Mouse (Mus musculus) hindbrain, embryonic 11.5 days (tissue): ENCODE results near the gene Fam214a. TPM values are rescaled to one million over a fixed set of nuclear protein-coding genes. Genes with fewer than 3 reads are reported as not detected.
A peak's percentile ranks its signal among the peaks of the same experiment; 100 is the strongest.

Experiments used
- ATAC-seq: fragments of 200-750 bp; cut with Nextera tagmentation; 2 replicates; pipeline ENCODE4 v1.8.0; 2017; ENCODE audit warnings: mild to moderate bottlenecking, moderate TSS enrichment, moderate library complexity; ENCODE audit not compliant: low FRiP score
- DNase-seq: peaks from one replicate; pipeline ENCODE4 v3.0.0-alpha.2; 2015; ENCODE audit warnings: low spot score
- H3K27ac ChIP-seq: fragments of 300-500 bp; sonication (generic); 2 replicates; pipeline ENCODE4 v1.5.1; 2014; ENCODE audit warnings: mild to moderate bottlenecking, low read depth, low read length
- H3K27me3 ChIP-seq: fragments of 300-500 bp; sonication (generic); 2 replicates; pipeline ENCODE4 v1.6.1; 2014; ENCODE audit warnings: mild to moderate bottlenecking, low read length, moderate library complexity, mixed read lengths; ENCODE audit not compliant: control insufficient read depth, insufficient read depth
- H3K36me3 ChIP-seq: fragments of 300-500 bp; sonication (generic); 2 replicates; pipeline ENCODE4 v1.6.1; 2014; ENCODE audit warnings: mild to moderate bottlenecking, low read length, moderate library complexity, mixed read lengths; ENCODE audit not compliant: control insufficient read depth, insufficient read depth
- H3K4me1 ChIP-seq: fragments of 300-500 bp; sonication (generic); replicated peaks from 2 replicates; pipeline ENCODE4 v1.6.1; 2014; ENCODE audit warnings: low read length, mixed read lengths; ENCODE audit not compliant: control insufficient read depth, insufficient read depth
- H3K4me2 ChIP-seq: fragments of 300-500 bp; sonication (generic); replicated peaks from 2 replicates; pipeline ENCODE4 v1.6.1; 2014; ENCODE audit warnings: mild to moderate bottlenecking, low read depth, low read length
- H3K4me3 ChIP-seq: fragments of 300-500 bp; sonication (generic); 2 replicates; pipeline ENCODE4 v1.5.1; 2014; ENCODE audit warnings: low read depth, low read length
- H3K9ac ChIP-seq: fragments of 300-500 bp; sonication (generic); 2 replicates; pipeline ENCODE4 v1.6.1; 2014; ENCODE audit warnings: low read depth, low read length
- H3K9me3 ChIP-seq: fragments of 300-500 bp; sonication (generic); 2 replicates; pipeline ENCODE4 v1.6.1; 2016; ENCODE audit warnings: low read length; ENCODE audit not compliant: control insufficient read depth
- WGBS: fragments of 180-500 bp; shearing (Covaris S2); extraction: QIAGEN DNeasy Blood & Tissue Kit; methylation state at CpG from one replicate; pipeline ENCODE4 v1.1.7; 2014; 5-methylcytosine and 5-hydroxymethylcytosine counted together
- polyA plus RNA-seq: library from polyadenylated mRNA; unstranded; fragments of >200 nt; fragmentation: Nextera tagmentation; extraction: Ambion mirVana; gene quantifications from 2 replicates; pipeline ENCODE4 v1.2.1, GENCODE M21; 2014

The Fam214a gene
- polyA plus RNA-seq, 1 experiment from 2014 or later, result 17.9 TPM

DNA sequence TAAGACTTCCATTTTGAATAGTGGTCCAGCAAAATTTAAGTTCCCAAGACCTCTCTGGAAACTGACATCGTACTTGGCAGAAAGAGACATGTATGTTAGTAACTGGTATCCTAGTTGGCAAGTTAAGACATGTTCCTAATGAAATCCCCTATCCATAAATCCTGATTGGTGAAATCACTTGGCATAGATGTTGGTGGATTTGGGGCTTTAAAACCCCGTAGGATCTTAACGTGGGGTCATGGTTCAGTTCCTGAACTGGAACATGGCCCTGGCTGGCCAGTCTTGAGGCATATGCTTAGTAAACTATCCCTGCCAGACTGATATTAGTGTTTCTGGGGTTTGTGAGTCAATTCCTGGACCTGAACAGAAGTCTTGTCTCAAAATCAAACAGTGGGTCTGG, 14.9 kb upstream of the Fam214a start:
- no peaks in the 10 kb centered on the region for H3K27me3 ChIP-seq
- 94% methylated on average over 3 of the region's 3 CpGs for WGBS
- no peaks in the 10 kb centered on the region for H3K36me3 ChIP-seq
- no peak overlapping the region for H3K27ac ChIP-seq
- DNase-seq, result no peak
- ATAC-seq, result no peak
- H3K9ac ChIP-seq, result no peak overlapping the region
- H3K9me3 ChIP-seq, result no peaks in the 10 kb centered on the region
- H3K4me1 ChIP-seq, result no peaks in the 10 kb centered on the region
- no peak overlapping the region for H3K4me2 ChIP-seq
- no peak overlapping the region for H3K4me3 ChIP-seq

DNA sequence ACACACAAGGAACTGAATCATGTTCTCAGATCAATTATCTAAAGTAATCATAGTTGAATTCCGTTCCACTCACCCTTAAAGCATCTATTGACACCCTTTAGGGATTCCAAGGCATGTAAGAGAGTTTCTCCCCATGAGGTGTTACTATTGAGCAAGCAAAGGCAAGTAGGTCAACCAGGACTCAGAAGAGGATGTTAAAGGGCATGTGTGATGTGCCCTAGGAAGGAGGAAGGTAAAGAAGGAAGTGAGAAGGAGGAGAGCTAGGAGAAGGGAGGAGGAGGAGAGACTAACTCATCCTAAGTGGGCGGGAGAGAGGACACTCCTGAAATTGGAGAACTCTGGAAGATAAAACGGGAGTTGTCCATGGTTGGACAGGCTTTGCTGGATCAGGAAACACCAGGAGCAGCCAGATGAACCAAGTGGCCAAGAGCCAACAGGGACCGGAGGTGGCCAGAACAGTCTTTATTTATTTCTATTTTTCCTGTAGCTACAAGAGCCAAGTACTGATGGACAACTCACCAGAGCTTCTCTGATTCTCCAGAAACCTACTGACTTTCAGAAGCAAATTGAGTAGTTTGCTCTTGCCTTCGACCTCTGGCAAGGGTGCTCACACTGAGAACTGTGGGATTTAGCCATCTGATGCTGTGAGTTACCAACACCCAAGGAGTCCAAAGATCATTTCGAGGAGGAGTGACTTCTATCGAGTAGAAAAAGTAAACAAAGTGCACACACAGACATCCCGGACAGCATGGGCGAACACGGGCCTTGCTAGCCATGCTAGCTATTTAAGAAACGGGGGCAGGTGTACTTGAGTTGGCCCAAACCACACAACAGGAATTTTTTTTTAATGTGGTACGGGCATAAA, 13.8 kb upstream of the Fam214a start:
- Histone ChIP-seq H3K4me3 (no peak overlapping the region), H3K9ac (no peak overlapping the region), H3K9me3 (no peaks in the 10 kb centered on the region), H3K27ac (no peak overlapping the region), H3K27me3 (no peaks in the 10 kb centered on the region), H3K4me2 (no peak overlapping the region), H3K4me1 (no peaks in the 10 kb centered on the region), H3K36me3 (no peaks in the 10 kb centered on the region)
- 91% methylated on average over 12 of the region's 12 CpGs for WGBS
- DNase-seq, result no peak
- no peak for ATAC-seq

DNA sequence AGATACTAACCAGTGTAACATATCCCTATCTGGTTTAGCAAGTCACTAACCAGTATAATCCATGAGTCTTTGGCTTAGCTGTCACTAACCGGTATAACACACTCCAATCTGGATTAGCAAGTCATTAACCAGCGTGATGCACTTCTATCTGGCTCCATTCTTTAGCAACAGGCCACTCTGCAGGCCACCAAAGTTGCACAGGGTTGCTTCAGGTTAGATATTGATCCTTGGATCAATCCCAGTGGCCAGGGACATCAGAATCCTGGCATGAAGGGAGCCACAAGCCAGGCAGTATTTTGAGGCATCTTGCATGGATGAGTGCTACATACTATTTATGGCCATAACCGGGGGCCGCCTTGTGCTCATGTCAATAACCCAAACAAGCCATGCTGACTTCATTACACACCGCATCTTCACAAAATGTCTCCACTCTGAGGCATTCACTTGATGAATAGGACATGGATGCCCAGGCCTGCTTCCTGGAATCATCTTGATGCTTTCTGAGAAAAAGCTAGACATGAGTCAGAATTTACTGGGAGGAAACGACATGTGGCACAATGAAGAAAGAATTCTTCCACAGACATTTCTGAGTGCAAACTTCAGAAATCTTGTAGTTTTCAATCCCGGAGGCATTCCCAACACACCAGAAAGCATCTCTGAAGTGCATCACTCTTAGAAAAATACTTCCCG, 5.8 kb upstream of the Fam214a start:
- no peak overlapping the region for H3K4me3 ChIP-seq
- H3K4me2 ChIP-seq, result no peak overlapping the region
- no peak for ATAC-seq
- H3K27me3 ChIP-seq, result no peaks in the 10 kb centered on the region
- no peaks in the 10 kb centered on the region for H3K9me3 ChIP-seq
- H3K36me3 ChIP-seq, result no peaks in the 10 kb centered on the region
- no peak overlapping the region for H3K9ac ChIP-seq
- WGBS, result 87% methylated on average over 8 of the region's 8 CpGs
- no peak for DNase-seq
- no peak overlapping the region for H3K27ac ChIP-seq
- H3K4me1 ChIP-seq, result no peaks in the 10 kb centered on the region

DNA sequence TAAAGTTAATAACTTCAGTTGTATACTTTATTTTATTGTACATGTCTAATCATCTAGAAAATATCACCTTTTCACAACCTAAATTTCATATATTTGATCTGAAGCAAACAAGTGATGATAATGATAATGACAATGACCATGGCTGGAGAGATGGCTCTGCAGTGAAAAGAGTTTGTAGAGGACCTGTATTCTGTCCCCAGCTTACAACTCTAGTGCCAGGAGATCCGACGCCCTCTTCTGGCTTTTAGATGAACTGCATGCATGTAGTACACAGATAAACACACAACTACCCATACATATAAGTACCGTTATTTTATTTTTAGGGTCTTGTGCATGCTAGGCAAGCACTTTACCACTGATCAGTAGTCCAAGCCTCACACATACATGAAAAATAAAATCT, 1.2 kb upstream of the Fam214a start:
- Histone ChIP-seq H3K9ac (no peak overlapping the region), H3K4me1 (peaks cover 6% of the 10 kb centered on the region; the same call in 1 of the 2 replicates), H3K27me3 (no peaks in the 10 kb centered on the region), H3K27ac (no peak overlapping the region), H3K4me2 (no peak overlapping the region), H3K9me3 (no peaks in the 10 kb centered on the region), H3K4me3 (no peak overlapping the region), H3K36me3 (no peaks in the 10 kb centered on the region)
- WGBS, result 32% methylated on average over 3 of the region's 3 CpGs
- DNase-seq, result peak; percentile 19
- no peak for ATAC-seq

DNA sequence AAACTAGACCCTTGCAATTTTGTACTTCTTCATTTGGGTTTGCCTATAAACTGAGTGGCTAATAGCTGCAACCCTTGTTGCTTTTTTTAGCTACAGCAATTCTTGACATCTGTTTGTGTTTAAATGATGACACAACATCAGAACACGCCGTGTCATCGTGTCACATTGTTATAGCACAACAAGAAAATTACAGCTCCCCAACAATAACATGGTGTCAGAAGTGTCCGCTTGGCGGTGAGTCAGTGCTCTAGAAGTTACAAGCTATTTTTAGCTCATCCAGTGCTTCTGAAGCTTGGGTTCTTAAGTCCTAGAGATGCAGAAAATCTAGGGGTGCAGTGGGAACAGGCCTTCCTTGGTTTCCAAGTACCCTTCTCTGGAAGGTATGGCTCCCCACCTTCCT, 578 bp upstream of the Fam214a start:
- no peak for ATAC-seq
- H3K27me3 ChIP-seq, result no peaks in the 10 kb centered on the region
- peak overlapping the region; percentile 50 for H3K9ac ChIP-seq
- peaks cover 6% of the 10 kb centered on the region; the same call in 1 of the 2 replicates for H3K4me1 ChIP-seq
- 60% methylated on average over 5 of the region's 5 CpGs for WGBS
- peak overlapping the region; percentile 89 for H3K4me2 ChIP-seq
- no peaks in the 10 kb centered on the region for H3K9me3 ChIP-seq
- no peak overlapping the region for H3K27ac ChIP-seq
- H3K4me3 ChIP-seq, result peak overlapping the region; percentile 88
- no peaks in the 10 kb centered on the region for H3K36me3 ChIP-seq
- DNase-seq, result no peak

DNA sequence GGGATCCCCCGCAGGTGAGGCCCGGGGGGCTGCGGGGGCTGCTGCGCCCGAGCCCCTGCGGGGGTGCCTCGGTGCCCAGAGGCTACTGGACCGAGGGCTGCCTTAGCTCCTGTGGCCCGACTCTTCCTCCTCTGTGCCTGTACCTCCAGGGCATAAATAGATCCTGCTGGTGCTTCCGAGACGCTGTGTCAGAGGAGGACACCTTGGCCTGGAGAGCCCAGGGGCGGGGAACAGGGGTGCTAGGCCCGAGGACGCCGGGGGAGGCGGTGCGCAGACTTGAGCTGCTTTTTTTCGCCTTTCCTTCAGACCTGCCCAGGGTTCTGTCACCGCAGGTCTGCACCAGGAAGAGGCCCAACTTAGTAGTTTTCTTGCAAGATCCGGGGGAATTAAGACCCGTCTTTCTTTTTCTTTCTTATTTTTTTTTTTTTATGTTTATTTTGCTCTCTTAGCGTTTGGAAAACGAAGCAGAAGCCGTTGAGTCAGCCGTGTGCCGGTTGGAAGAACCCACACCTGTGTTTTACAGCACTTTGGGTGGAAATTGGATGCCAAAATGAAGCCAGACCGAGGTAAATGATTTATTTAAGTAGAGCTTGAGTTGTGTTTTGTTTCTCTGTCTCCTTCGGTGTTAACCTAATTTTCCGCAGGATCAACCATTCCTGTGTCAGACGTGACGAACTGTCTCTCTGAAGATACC, 728 bp downstream of the Fam214a start:
- WGBS, result 7% methylated on average over 31 of the region's 31 CpGs
- peaks cover 6% of the 10 kb centered on the region; the same call in 1 of the 2 replicates for H3K4me1 ChIP-seq
- H3K36me3 ChIP-seq, result no peaks in the 10 kb centered on the region
- DNase-seq, result peak; percentile 68
- H3K27ac ChIP-seq, result peak overlapping the region; percentile 93
- peak overlapping the region; percentile 87 for H3K9ac ChIP-seq
- peak overlapping the region; percentile 89 for H3K4me2 ChIP-seq
- peak; percentile 80; the same call in 1 of the 2 replicates for ATAC-seq
- H3K9me3 ChIP-seq, result no peaks in the 10 kb centered on the region
- H3K27me3 ChIP-seq, result no peaks in the 10 kb centered on the region
- H3K4me3 ChIP-seq, result peak overlapping the region; percentile 88

DNA sequence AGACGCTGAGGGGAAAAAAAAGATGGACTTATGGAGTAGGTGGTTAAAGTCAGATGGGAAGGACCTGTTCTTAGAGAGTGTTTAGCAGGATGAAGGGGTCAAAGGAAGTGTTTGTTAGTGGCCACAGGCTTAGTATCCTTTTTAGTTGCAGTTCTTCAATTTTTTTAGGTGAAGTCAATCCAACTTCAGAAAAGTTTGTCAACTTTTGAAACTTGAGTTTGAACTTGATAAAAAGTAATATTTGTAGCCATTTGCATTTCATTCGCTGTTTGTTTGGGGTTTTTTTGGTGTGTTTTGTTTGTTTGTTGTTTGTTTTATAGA, 1.2 kb downstream of the Fam214a start:
- 0 out of 2 replicates have a peak overlapping the region, but pooled peaks have one; percentile 87 for H3K9ac ChIP-seq
- peaks cover 6% of the 10 kb centered on the region; the same call in 1 of the 2 replicates for H3K4me1 ChIP-seq
- H3K9me3 ChIP-seq, result no peaks in the 10 kb centered on the region
- DNase-seq (no peak), ATAC-seq (no peak)
- WGBS, result 65% methylated on average over 2 of the region's 2 CpGs
- no peak overlapping the region for H3K27ac ChIP-seq
- no peaks in the 10 kb centered on the region for H3K36me3 ChIP-seq
- H3K4me2 ChIP-seq, result peak overlapping the region; percentile 89
- H3K27me3 ChIP-seq, result no peaks in the 10 kb centered on the region
- no peak overlapping the region; the same call in 1 of the 2 replicates for H3K4me3 ChIP-seq

DNA sequence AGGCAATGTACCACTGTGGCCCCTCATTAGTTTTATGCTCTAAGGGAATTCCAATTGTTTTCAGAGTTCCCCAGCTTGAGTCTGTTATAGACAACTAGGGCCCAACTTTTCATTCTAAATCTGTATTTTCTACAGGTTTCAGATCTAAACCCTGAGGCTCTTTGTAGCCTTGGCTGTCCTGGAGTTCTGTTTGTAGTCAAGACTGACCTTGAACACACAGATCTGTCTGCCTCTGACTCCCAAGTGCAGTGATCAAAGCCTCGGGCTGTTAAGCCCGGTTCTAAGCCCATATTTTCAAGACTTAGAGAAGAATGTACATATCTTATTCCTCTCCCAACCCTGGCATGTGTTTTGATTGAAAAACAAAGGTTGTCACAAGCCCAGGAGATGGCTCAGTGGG, 1.7 kb downstream of the Fam214a start:
- no peak overlapping the region for H3K4me3 ChIP-seq
- no peak overlapping the region for H3K9ac ChIP-seq
- no peaks in the 10 kb centered on the region for H3K9me3 ChIP-seq
- H3K27me3 ChIP-seq, result no peaks in the 10 kb centered on the region
- H3K4me1 ChIP-seq, result peaks cover 6% of the 10 kb centered on the region; the same call in 1 of the 2 replicates
- WGBS, result 92% methylated on average over 2 of the region's 2 CpGs
- DNase-seq (no peak), ATAC-seq (no peak)
- H3K4me2 ChIP-seq, result no peak overlapping the region
- no peak overlapping the region for H3K27ac ChIP-seq
- H3K36me3 ChIP-seq, result no peaks in the 10 kb centered on the region
